Mouse (Mus musculus) kidney, adult 18-20 months (tissue): ENCODE results near the gene Cdca5.

Experiments used
- DNase-seq: peaks from one replicate; pipeline ENCODE4 v3.0.0; 2021

Cdca5 gene

DNA sequence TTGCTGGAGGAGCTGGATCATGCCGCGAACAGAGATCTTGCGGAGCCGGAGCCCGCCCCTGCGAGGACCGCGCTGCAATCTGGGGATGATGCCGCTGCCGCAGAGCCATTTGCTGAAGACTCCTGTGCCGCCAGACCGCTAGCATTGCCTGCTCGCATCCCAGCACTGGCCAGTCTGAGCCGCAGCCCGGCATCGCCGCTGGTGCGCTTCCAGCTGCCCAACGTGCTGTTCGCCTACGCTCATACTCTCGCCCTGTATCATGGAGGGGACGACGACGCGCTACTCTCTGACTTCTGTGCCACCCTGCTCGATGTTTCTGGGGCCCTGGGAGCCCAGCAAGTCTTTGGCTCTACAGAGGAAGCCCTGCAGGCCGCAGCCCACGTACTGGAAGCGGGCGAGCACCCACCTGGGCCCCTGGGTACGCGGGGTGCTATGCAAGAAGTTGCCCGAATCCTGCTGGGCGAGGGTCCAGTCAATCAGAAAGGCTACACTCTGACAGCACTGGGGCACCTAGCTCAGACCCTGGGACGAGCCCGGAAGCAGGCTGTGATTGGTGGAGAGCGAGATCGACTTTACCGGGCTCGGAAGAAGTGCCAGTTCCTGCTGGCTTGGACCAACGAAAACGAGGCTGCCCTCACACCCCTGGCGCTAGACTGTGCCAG lies 23.0 kb upstream of the Cdca5 start:
- peak; percentile 42 for DNase-seq

DNA sequence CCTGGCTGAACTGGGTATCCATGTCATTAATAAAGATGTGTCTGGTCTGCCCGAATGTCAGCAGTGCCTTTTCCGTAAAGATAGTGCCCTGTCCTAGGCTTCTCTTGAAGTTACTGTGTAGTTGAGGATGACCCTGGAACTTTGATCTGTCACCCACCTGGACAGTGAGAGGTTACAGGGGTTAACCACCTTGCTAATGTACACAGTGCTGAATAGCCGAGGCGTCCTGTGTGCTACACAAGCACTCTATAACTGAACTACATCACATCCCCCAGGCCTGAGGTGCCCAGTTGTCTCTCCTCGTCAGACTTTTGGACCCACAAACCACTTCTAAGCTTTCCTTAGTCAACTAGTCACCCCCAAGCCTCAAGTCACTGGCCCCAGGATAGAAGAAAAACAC lies 22.4 kb upstream of the Cdca5 start:
- DNase-seq, result no peak

DNA sequence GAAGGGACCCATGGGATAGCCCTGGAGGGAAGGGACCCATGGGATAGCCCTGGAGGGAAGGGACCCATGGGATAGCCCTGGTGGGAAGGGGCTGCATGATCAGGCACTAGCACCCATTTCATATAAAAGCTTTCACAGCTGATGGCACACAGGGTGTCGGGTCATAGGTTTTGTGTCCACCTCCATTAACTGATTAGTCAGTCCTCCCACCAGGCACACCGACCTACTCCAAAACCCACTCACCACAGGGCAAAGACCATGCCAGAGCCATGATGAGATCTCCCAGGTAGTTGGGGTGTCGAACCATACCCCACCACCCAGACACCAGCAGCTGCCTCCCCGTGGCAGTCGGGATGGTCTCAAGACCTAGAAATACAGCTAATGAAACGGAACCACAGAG lies 21.7 kb upstream of the Cdca5 start:
- no peak for DNase-seq

DNA sequence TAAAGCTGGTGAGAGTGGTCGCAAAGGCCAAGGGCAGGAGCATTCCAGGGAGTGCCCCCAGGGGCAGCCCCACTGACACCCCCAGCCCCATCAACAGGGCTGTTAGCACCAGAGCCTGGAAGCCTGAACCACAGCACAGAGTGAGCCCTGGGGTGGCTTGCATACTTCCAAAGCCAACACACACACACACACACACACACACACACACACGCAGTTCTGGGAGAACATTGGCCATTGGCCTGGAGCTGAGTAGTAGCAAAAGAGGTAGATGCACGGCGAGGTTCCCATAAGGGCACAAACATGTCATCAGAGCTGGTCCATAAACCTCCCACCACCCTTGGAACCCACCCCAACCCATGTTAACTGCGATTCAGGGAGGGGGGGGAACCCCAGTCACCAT lies 18.2 kb upstream of the Cdca5 start:
- no peak for DNase-seq

DNA sequence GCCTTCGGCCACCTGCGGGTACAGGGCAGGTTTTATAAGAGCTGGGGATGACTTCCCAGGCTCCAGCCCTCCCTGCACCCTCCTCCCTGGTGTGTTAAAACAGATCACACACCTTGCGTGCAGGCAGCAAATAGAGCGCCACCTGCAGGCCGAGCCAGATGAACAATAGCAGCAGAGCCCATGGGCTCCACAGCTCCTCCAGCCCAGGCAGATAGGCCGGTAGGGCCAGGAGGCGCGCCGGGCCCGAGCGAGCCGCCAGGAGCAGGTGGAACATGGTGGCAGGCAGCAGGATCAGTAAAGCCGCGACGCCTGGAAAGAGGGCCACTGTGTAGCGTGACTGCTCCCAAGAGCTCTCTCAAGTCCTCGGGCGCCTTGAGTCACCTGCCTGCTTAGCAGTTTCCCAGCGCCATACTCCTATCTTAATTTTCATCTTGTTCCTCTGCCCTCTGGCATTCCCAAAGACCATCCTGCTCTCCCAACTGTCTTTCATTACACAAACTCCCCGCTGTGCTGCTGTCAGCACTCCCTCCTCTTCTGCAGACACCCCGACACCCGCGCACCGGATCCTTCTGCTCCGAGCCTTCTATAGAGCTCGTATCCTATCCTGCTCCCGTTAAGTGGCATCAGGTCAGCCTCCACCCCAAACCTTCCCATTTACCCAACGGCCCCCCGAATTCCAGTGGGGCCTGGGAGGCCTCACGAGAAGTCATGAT lies 17.6 kb upstream of the Cdca5 start:
- peak; percentile 81 for DNase-seq

DNA sequence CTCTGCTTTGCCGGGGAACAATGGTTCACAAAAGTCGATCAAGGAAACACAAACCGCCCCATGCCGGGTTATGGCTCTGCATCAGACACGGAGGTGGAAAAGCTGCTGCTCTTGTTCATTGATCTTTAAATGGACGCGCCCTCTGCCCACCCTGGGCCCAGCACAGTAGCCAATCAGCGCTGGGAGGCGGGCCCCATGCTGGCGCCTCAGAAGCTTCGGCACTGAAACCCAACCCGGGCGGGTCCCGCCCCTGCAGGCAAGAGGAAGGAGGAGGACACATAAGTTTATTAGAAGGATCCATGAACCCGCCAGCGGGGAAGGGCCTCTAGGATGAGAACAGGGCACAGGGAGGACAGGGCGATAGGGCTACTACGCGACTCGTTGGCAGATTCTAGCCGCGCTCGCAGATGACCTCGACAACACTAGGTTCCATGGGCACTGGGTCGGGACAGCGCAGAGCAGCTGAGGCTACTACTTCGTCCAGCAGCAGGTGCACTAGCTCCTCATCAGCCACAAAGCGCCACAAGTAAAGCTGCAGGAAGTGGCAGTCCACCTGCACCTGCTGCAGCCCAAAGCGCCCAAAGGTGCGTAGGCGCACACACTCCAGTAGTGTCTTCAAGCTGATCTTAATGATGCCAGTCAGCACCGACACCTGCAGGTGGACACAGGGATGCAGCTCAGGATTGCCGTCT lies 16.9 kb upstream of the Cdca5 start, which contains the start of gene Tm7sf2:
TSS of gene Tm7sf2 (minus strand) at position 650 of the 692 bp plus-strand sequence.
- peak; percentile 90 for DNase-seq

DNA sequence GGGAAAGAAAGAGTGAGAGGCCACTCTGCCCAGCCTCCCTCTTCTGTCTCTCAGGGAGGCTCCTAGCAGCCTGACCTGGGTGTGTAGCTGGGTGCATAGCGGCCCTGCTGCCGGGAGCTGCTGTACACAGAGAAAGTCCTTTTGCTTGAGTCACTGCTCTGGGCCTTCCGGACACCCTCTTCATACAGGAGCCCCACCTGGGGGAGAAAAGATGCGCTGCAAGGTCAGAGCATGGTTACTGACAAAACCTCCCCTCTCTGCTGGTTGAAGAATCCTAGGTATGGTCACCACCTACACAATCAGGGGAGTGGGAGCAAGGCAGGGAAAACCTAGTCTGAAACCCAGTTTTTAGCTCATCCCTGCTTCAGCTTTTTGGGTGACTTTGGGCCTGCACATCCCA lies 15.8 kb upstream of the Cdca5 start:
- no peak for DNase-seq

DNA sequence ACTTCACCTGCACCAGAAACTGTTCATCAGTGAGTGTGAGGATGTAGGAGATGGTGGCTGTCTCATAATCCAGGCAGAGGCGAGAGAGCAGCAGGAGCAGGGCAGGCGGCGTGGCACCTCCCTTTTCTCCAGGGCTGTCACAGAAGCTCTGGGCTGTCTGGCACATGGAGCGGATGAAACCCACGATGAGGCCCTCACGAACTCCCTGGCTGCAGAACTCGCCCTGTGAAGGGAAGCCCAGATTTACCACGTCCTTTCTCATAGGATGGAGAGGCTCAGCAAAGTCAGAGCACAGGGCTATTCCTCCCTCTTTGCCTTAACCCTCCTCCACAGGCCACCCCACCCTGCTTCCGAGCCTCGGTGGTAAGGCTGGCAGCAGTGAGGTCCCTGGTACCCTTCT lies 14.9 kb upstream of the Cdca5 start:
- no peak for DNase-seq

DNA sequence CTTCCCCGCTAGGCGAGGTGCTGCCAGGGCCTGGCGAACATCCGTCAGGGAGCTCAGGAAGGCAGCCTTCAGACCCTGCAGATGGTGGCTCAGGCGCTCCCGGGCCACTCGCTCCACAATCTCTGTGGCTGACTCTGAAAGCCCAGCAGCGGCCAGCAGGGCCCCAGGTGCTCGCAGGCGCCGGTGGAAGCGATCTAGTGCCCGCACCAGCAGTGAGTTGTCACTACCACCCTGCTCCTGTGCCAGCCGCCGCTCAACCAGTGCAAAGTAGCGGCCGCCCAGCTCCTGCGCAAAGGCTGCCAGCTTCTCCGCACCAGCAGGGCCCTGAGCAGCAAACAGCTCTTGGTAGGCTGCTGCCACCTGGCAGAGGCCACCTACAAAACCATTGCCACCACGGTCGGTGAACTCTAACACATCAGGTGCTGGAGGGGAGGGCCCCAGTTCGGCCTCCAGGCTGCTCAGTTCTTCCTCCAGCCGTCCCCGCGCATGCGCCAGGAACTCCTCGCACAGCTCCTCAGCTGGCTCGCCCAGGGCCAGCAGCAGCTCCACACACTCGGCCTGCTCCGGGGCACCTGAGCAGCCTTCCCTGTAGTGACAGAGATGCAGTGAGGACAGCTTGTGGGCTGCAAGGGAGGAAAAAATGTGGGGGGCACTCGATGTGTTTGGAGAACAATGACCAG lies 14.1 kb upstream of the Cdca5 start:
- DNase-seq, result no peak

DNA sequence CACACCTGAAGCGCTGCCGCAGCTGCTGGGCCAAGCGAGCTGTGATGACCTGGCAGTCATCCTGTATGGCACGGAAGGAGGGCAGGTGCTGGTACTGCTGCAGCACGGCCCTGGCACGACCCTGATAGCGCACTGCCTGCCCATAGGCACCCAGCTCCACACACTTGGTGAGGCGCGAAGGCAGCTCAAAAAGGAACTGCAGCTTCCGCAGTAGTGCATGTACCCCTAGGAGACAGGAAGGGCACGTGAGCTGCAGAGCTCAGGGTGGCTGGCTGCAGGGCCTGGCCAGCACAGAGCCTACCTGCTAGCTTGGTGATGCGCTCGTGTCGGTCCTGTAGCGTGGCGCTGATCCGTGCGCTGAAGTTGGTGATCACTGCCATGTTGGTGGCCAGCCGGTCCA lies 13.5 kb upstream of the Cdca5 start:
- no peak for DNase-seq

DNA sequence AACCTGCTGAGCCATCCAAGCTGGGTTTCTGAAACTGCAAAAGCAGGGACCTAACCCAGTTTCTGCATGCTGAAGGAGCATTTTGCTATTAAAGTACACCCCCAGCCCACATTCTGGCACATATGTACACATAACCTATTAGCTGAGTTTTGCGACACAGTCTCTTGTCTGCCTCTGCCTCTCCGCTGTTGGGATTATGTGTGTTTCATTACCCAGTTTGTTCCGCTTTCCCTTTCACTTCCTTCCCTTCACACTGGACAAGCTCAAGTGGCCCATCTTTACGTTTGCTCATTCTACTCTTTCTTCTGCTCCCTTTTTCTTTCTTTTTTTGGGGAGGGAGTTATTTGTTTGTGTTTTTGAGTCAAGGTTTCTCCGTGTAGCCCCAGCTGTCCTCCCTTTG lies 10.9 kb upstream of the Cdca5 start:
- no peak for DNase-seq

DNA sequence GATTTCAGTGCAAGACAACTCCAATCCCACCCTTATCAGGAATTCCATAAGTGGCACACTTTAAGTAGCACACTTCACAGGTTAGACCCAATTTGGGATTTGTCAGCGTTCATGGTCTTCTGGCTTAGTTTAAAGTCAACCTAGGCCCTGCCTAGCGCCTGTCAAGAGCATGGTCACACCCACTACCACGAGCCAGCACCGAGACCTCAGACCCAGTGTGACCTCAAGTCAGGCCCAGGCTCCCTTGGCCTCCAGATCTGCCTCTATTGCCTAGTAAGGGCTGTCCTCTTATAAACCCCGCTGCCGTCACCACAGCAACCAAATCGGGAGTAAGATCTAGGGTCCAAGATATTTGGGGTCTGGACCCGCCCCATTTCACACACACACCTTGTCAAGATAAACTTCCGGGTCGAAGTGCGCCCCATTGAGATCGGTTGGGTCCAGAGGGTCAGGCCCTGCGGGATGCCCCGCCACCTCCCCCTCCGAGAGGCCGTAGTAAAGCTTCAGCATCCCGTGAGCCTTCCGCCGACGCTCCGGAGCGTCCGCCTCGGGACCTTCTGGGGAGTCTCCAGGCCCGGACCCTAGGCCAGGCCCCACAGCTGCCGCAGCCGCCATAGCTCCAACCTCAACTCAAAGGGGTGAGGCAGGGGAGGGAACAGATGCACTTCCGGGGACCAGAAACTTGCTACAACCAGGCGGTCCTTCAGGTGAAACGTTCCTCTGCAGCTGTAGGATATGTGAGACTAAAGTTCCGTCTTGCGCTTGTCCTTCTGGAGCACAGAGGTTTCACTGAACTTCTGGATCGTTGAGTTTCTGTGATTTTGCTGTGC lies 8.0 kb upstream of the Cdca5 start, which contains the start of gene Vps51:
TSS of gene Vps51 (minus strand) at position 668 of the 830 bp plus-strand sequence.
- peak; percentile 91 for DNase-seq

DNA sequence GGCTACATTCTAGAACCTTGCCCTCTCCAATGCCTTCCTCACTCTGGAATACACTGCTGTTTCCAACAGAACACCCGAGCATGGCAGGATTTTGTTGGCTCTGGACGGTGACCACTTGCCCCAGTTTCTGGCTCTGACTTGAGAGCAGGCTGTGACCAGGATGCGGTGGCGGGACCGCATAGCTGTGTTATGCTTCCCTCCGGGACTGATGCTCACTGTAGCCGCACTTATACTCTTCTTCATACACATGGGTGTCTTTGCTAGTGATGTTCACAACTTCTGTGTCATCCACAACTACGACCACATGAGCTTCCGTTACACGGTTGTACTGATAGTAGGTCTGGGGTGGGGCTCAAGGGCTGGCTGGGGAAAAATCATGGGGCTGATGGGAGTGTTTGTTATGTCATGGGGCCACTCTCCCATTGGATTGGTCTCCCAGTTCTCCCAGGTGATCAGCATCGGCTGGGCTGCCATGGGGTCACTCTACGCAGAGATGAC lies 4.8 kb upstream of the Cdca5 start, which contains the start of gene Tmem262:
TSS of gene Tmem262 (plus strand) at position 51 of the 498 bp plus-strand sequence.
- DNase-seq, result no peak

DNA sequence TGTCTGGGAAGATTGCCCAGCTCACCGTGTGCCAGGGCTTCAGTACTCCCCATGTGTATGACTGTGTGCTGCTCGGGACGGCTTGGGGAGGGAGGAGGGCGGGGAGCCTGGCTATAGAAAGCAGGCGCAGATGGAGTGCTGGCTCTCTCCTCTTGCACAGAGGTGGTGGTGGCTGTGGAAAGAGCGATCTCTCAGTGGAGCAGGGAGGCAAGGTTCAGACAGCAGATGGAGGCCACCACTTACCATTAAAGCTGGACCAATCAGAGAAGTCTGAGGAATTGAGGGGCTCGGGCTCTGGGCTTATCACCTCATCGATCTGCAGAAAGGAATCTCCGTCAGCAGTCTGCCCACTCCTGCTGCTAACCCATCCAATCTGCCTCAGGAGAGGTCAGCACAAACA lies 2.6 kb upstream of the Cdca5 start, which contains the start of gene Gm28374:
TSS of gene Gm28374 (minus strand) at position 101 of the 400 bp plus-strand sequence.
- no peak for DNase-seq

DNA sequence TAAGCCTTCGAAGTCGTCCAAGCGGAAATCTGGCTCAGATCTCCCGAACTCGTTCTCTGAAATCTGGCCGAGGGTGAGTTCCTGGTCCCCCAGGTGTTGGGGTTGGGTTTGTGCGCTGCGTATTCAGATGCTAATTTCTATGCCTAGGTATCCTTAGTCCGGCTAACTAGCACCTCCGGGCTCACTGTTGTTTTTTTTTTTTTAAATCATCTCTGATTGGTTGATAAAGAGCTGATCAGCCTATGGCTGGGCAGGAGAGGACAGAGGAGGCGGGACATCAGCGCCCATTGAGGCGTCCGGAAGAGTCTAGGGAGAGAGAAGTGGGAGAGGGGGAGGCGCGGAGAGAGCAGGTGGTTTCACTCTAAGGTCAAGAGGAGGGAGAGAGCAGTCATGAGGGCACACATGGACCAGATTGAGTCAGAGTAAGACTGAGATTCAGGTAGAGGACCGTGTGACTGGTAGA lies 665 bp downstream of the Cdca5 start:
- DNase-seq, result peak; percentile 52

DNA sequence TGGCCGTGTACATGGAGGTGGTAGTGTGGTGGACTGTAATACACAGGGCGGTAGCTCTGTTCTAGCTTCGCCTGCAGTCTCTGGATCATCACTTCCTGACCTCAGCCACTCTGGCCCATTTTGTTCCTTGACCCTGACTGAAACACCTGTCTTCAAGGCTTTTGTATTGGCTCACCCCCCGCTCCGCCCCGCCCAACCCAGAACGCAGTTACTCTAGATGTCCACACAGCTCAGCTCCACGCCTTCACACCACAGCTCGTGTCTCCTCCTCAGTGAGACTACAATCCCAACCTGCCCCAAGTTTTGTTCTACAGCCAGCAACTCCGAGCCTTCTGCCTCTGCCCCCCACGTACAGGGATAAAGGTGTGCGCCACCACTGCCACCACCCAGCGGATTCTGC lies 4.1 kb downstream of the Cdca5 start:
- no peak for DNase-seq

DNA sequence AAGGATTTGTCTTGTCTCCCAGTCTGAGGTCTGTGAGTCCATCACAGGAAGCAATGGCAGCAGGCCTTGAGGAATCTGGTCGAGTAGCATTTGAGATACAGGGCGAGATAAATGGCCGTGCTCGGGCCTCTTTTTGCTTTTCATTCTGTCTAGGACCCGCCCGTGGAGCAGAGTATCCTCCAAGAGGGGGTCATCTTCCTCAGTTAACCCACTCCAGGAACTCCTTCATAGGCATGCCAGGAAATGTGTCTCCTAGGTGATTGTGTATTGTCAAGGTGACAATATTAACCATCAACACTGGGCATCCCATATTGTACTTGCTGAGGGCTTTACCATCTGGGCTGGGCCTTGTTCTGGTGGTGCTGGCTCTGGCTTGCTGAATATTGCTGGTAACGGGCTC lies 9.3 kb downstream of the Cdca5 start, which contains the start of gene AC131692.1:
TSS of gene AC131692.1 (plus strand) at position 301 of the 400 bp plus-strand sequence.
- DNase-seq, result no peak

DNA sequence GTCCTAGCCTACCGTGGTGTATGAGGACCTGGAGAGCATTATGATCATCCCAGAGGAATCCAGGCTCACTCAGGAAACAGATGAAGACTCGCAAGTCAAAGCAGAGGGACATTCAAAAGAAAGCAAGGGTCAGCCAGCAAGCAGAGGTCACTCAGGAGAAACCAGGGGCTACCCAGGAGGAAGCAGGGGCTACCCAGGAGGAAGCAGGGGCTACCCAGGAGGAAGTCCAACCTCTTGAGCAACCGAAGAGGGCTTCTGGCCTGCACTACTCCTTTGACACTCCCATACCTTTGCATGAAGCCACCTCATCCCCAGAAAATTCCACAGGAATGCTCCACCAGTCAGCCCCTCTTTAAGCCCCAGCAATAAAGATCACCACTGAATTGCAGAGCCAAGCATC lies 13.1 kb downstream of the Cdca5 start:
- DNase-seq, result no peak

DNA sequence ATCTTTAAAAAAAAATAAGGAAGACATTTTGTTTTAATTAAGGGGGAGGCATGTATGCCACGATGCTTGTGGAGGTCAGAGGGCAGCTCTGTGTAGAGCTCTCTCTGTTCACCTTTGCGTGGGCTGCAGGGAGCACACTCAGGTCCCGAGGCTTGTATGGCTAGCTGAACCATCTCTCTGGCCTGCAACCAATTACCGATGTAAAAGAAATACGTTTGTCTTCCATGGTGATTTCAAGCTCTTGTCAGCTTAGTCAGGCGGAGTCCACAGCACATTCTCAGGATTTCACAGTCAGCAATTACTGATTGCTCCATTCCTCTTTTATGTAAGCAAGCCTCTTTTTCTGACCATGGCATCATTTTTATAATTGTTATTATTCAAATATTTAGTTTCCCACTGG lies 16.4 kb downstream of the Cdca5 start:
- DNase-seq, result no peak

DNA sequence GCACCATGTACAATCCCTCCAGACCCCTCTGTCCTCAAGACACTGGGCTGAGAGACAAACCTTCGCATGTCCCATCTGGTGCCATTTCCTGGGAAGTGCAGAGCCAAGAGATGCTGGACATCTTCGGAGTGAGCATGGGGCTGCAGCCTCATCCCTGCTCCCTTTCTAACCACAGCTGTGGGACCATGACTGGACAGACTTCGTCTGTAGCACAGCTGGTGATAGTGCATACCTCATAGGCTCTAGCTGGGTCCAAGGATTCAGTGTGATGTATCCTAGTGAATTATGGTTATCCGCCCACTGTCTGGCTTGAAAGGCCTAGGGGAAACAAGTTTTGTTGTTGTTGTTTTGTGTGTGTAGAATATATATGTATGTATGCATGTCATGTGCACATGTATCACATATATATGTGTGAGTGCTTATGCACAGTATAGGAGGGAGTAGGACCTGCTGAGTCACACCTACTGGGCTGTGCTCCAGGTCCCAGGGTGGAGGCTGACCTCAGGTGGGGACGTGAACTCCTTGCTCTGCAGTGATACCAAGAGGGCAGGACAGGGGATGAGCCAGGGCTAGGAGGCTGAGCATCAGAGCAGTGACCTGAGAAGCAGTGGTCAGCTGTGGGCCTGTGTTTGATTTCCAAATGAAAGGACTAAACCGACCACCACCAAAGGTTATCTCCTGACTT lies 17.5 kb downstream of the Cdca5 start:
- no peak for DNase-seq

DNA sequence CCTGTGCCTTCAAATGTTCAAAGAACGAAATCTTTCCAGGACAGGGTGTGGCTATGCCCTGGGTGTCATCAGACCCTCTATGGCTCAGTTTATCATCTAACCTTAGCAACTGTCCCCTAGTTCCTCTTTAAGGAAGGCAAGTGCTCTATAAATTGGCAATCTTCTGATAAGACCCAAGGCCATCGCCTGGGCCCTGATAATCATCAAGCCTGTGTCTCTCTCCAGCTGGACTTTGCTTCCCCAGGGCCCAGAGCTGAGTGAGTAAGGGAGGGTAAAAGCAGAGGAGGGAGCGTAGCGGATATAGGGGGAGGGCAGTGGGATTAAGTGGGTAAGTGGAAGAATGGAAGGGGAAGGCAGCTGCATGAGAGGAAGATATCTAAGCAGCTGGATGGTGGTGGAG lies 19.7 kb downstream of the Cdca5 start:
- no peak for DNase-seq
